Mouse (Mus musculus) ES-Bruce4 (cell line): ENCODE results near the gene Nkap.

Experiments
- CTCF ChIP-seq: IDR thresholded peaks from one replicate; pipeline ENCODE4 v1.8.1; 2011; ENCODE audit warnings: low read depth, low read length
- EP300 ChIP-seq: IDR thresholded peaks from 2 replicates; pipeline ENCODE4 v1.6.1; 2011; ENCODE audit warnings: low read depth, low read length; ENCODE audit not compliant: insufficient read depth
- POLR2A ChIP-seq: IDR thresholded peaks from one replicate; pipeline ENCODE4 v1.8.1; 2011; ENCODE audit warnings: low read length; ENCODE audit not compliant: insufficient read depth

DNA sequence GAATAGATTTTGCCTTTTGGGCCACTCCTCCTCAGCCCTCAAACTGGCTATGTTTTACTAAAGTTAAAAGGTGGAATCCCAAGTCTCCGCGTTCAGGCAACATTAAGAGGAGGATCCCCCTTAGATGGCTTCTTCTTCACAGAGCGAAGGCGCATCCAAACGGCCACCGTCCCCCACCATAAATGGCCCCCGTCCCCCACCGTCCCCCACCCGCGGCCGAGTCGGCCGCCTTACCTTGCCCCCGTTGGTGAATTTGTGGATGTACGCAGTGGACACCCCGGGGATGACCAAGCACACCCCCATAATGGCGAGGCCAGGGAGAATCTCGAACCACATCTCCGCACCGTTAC lies 64.1 kb downstream of the Nkap start:
- no peak for TF ChIP-seq CTCF
- TF ChIP-seq POLR2A, result no peak
- TF ChIP-seq EP300, result no peak
